Mouse (Mus musculus): ENCODE measurements around the gene Cdk5rap3. TPM values are rescaled to one million over a fixed set of nuclear protein-coding genes. Genes with fewer than 3 reads are reported as not detected.

The Cdk5rap3 gene
- polyA plus RNA-seq, 1 experiment from 2014 or later: 102 TPM

GRCm38 (mm10) chr11:96879359-96879758 is 36.9 kb downstream of the Cdk5rap3 start:
- Histone ChIP-seq H3K4me2 (no peak overlapping the region; the same call in 1 of the 2 replicates), H3K4me1 (peaks cover 58% of the 10 kb centered on the region), H3K4me3 (no peak overlapping the region), H3K9ac (peak overlapping the region; percentile 13; the same call in 1 of the 2 replicates), H3K9me3 (replicated peaks) (no peaks in the 10 kb centered on the region), H3K27me3 (no peaks in the 10 kb centered on the region), H3K36me3 (ENCODE audit: poor library complexity, severe bottlenecking) (no peaks in the 10 kb centered on the region), H3K27ac (peak overlapping the region; percentile 100)
- ATAC-seq: no peak
- WGBS: 6% methylated on average over 7 of the region's 7 CpGs

- Histone ChIP-seq H3K27ac (peak overlapping the region; percentile 100), H3K9me3 (replicated peaks) (no peaks in the 10 kb centered on the region), H3K4me1 (peaks cover 58% of the 10 kb centered on the region), H3K4me2 (no peak overlapping the region), H3K36me3 (ENCODE audit: poor library complexity, severe bottlenecking) (no peaks in the 10 kb centered on the region), H3K27me3 (no peaks in the 10 kb centered on the region), H3K9ac (no peak overlapping the region), H3K4me3 (no peak overlapping the region)
- ATAC-seq: no peak
- 38% methylated on average over 3 of the region's 3 CpGs for WGBS
Observed at GRCm38 (mm10) chr11:96878715-96879114, 37.6 kb downstream of the Cdk5rap3 start.

- 36% methylated on average over 4 of the region's 4 CpGs for WGBS
Observed at GRCm38 (mm10) chr11:96877071-96877470, 39.2 kb downstream of the Cdk5rap3 start.

DNA sequence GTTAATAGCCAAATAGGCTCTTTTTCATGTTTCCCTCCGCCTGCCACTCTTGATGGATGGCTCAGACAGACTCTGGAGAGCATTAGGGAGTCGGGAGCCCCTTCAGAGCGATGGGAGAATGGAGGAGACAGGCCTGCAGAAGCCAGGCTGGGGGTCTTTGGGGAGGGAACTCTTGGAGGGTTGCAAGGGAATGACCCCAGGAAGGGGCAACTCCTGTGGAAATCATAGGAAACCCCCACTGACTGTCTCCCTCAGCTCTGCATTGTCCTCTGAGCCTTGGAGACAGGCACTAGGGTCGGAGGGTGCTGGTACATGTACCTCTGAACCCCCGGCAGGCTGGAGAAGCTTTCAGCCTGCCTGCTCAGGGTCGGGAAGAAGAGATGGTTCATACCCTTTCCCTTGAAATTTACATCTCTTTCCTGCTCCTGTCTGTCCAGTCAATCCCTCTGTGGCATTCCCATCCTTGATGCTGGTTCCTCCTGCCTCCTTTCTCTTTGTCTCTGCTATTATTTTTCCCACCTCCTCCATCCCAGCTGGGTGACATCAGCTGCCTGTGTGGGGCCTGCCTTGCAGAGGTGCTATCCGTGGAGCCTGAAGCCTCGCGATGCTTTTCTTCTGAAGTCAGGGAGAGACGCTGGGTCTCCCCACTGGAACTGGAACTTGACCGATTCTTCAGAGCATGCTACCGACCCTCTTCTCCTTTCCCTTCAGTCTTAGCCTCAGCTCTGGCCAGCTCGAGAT is 39.8 kb downstream of the Cdk5rap3 start:
- no peaks in the 10 kb centered on the region for H3K27me3 ChIP-seq
- peak overlapping the region; percentile 16 for H3K4me3 ChIP-seq

More at GRCm38 (mm10) chr11:96877071-96877470, 39.2 kb downstream of the Cdk5rap3 start:
- H3K9ac ChIP-seq: peak overlapping the region; percentile 63
- peaks cover 75% of the 10 kb centered on the region for H3K4me1 ChIP-seq
- peak overlapping the region; percentile 100 for H3K27ac ChIP-seq
- H3K27me3 ChIP-seq: no peaks in the 10 kb centered on the region
- peak overlapping the region; percentile 58 for H3K4me2 ChIP-seq
- H3K4me3 ChIP-seq: no peak overlapping the region
- ATAC-seq: no peak
- H3K9me3 ChIP-seq (replicated peaks): no peaks in the 10 kb centered on the region
- no peaks in the 10 kb centered on the region for H3K36me3 ChIP-seq (ENCODE audit: poor library complexity, severe bottlenecking)

DNA sequence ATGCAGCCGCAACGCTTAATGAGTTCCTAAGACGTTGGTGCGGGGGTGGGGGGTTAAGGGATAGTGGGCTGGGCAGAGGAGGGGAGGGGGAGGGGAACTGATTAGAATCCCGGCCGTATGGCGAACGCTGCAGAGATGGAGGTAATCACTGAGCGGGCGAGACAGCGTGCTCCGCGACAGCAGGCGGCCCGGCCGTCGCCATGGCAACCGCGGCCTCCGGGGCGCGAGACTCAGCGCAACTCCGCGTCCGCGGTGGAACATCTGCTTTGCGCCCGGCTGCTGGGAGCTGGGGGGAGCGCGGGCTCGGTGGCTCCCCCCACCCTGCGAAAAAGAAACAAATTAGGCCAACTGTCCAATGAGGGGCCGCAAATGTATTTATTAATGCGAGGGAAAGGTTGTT is 40.6 kb downstream of the Cdk5rap3 start:
- H3K27ac ChIP-seq: peak overlapping the region; percentile 100
- under 1% methylated on average over 35 of the region's 35 CpGs for WGBS
- peak; percentile 89 for ATAC-seq
- peak overlapping the region; percentile 23 for H3K4me3 ChIP-seq
- no peaks in the 10 kb centered on the region for H3K36me3 ChIP-seq (ENCODE audit: poor library complexity, severe bottlenecking)
- peak overlapping the region; percentile 54; the same call in 1 of the 2 replicates for H3K9ac ChIP-seq
- peak overlapping the region; percentile 58 for H3K4me2 ChIP-seq
- no peaks in the 10 kb centered on the region for H3K27me3 ChIP-seq
- peaks cover 80% of the 10 kb centered on the region for H3K4me1 ChIP-seq
- no peaks in the 10 kb centered on the region for H3K9me3 ChIP-seq (replicated peaks)

More for the DNA sequence above, 39.8 kb downstream of the Cdk5rap3 start:
- Histone ChIP-seq H3K36me3 (ENCODE audit: poor library complexity, severe bottlenecking) (no peaks in the 10 kb centered on the region), H3K27ac (peak overlapping the region; percentile 100), H3K9me3 (replicated peaks) (no peaks in the 10 kb centered on the region), H3K4me2 (peak overlapping the region; percentile 58), H3K9ac (peak overlapping the region; percentile 63), H3K4me1 (peaks cover 78% of the 10 kb centered on the region)
- 2% methylated on average over 13 of the region's 13 CpGs for WGBS
- peak; percentile 82 for ATAC-seq

GRCm38 (mm10) chr11:96875270-96875669 is 41.0 kb downstream of the Cdk5rap3 start:
- no peak for ATAC-seq
- Histone ChIP-seq H3K36me3 (ENCODE audit: poor library complexity, severe bottlenecking) (no peaks in the 10 kb centered on the region), H3K27ac (peak overlapping the region; percentile 100), H3K4me2 (peak overlapping the region; percentile 58), H3K9me3 (replicated peaks) (no peaks in the 10 kb centered on the region), H3K27me3 (no peaks in the 10 kb centered on the region), H3K4me1 (peaks cover 79% of the 10 kb centered on the region), H3K9ac (peak overlapping the region; percentile 63), H3K4me3 (peak overlapping the region; percentile 23)
- WGBS: 6% methylated on average over 4 of the region's 4 CpGs

GRCm38 (mm10) chr11:96873601-96874140 is 42.6 kb downstream of the Cdk5rap3 start:
- peak overlapping the region; percentile 44 for H3K4me2 ChIP-seq
- WGBS: 4% methylated on average over 11 of the region's 11 CpGs

GRCm38 (mm10) chr11:96872441-96873379 is 43.6 kb downstream of the Cdk5rap3 start:
- H3K4me3 ChIP-seq: no peak overlapping the region; the same call in 1 of the 2 replicates
- under 1% methylated on average over 24 of the region's 24 CpGs for WGBS
- H3K36me3 ChIP-seq (ENCODE audit: poor library complexity, severe bottlenecking): no peaks in the 10 kb centered on the region
- peak; percentile 14 for ATAC-seq
- H3K27ac ChIP-seq: peak overlapping the region; percentile 100
- H3K4me2 ChIP-seq: peak overlapping the region; percentile 44
- H3K9me3 ChIP-seq (replicated peaks): no peaks in the 10 kb centered on the region
- peaks cover 57% of the 10 kb centered on the region for H3K4me1 ChIP-seq
- H3K27me3 ChIP-seq: no peaks in the 10 kb centered on the region
- peak overlapping the region; percentile 63 for H3K9ac ChIP-seq

More at GRCm38 (mm10) chr11:96873601-96874140, 42.6 kb downstream of the Cdk5rap3 start:
- no peak for ATAC-seq
- H3K27ac ChIP-seq: peak overlapping the region; percentile 100
- peaks cover 67% of the 10 kb centered on the region for H3K4me1 ChIP-seq
- H3K36me3 ChIP-seq (ENCODE audit: poor library complexity, severe bottlenecking): no peaks in the 10 kb centered on the region
- no peaks in the 10 kb centered on the region for H3K27me3 ChIP-seq
- no peak overlapping the region for H3K4me3 ChIP-seq
- no peaks in the 10 kb centered on the region for H3K9me3 ChIP-seq (replicated peaks)
- peak overlapping the region; percentile 63 for H3K9ac ChIP-seq

- H3K27ac ChIP-seq: no peak overlapping the region
- 10% methylated on average over 5 of the region's 5 CpGs for WGBS
Observed at GRCm38 (mm10) chr11:96867149-96867548, 49.1 kb downstream of the Cdk5rap3 start.

DNA sequence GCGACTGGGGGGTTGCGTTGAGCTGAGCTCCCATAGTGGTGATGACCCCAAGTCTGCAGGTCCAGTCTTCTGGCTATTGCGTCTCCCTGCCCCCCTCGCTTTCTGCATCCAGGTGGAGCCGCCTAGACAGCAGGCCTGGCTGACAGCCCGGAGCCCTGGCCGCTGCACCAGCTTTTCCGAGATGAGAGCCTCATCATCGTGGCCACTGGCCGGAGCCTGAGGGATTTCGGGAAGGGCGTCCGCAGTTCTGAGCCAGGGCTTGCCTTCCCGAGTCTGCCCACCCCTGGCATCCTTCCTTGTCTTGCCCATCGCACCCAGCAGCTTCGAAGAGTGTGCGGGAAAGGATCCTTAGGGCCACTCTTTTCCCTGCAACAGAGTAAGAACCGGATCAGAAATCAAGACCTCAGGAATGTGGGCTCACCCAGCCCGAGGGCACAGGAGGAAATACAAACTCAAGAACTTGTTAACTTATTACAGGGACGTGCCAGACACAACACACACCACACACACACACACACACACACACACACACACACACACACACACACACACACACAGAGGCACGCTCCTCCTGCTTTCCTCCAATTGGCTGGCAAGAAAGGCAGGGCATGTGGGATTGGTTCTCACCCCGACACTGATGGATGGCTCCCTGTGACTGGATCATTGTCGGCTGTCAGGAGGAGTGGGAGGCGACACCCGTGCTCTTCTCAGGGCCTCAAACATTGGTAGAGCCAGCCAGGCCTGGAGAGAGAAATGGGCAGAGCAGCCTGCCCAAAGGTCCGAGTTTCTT is 52.9 kb downstream of the Cdk5rap3 start:
- Histone ChIP-seq H3K36me3 (ENCODE audit: poor library complexity, severe bottlenecking) (no peaks in the 10 kb centered on the region), H3K27ac (peak overlapping the region; percentile 35), H3K9me3 (replicated peaks) (no peaks in the 10 kb centered on the region), H3K4me3 (no peak overlapping the region), H3K27me3 (0 out of 2 replicates have a peak, but pooled peaks cover 7% of the 10 kb centered on the region), H3K9ac (peak overlapping the region; percentile 55), H3K4me1 (peaks cover 42% of the 10 kb centered on the region), H3K4me2 (peak overlapping the region; percentile 28)
- peak; percentile 67 for ATAC-seq
- WGBS: 15% methylated on average over 24 of the region's 26 CpGs

More at GRCm38 (mm10) chr11:96867149-96867548, 49.1 kb downstream of the Cdk5rap3 start:
- peaks cover 32% of the 10 kb centered on the region for H3K4me1 ChIP-seq
- 0 out of 2 replicates have a peak, but pooled peaks cover 3% of the 10 kb centered on the region for H3K27me3 ChIP-seq
- no peaks in the 10 kb centered on the region for H3K36me3 ChIP-seq (ENCODE audit: poor library complexity, severe bottlenecking)
- no peaks in the 10 kb centered on the region for H3K9me3 ChIP-seq (replicated peaks)
- H3K4me3 ChIP-seq: no peak overlapping the region
- H3K9ac ChIP-seq: 0 out of 2 replicates have a peak overlapping the region, but pooled peaks have one; percentile 2
- ATAC-seq: peak; percentile 64
- H3K4me2 ChIP-seq: no peak overlapping the region

DNA sequence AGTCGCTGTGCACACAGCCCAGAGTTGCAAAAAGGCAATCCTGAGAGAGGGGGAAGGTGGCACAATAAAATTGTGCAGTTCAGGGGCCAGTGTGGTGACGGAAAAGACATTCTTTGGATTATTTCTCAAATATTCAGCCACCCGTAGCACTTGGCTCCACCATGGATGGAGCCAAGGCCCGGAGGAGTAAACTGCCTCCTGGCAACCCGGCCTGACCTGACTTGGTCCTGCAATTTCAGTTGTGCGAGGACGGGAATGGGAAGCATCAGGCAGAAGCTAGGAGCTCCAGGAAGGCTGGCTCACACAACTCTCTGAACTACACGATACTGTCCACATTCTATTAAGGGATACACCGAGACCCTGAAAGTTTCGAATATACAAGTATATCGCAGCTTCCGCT is 53.8 kb downstream of the Cdk5rap3 start:
- ATAC-seq: no peak
- Histone ChIP-seq H3K4me1 (peaks cover 41% of the 10 kb centered on the region), H3K9ac (no peak overlapping the region; the same call in 1 of the 2 replicates), H3K27me3 (0 out of 2 replicates have a peak, but pooled peaks cover 7% of the 10 kb centered on the region), H3K36me3 (ENCODE audit: poor library complexity, severe bottlenecking) (no peaks in the 10 kb centered on the region), H3K4me2 (peak overlapping the region; percentile 77), H3K4me3 (peak overlapping the region; percentile 43; the same call in 1 of the 2 replicates), H3K9me3 (replicated peaks) (no peaks in the 10 kb centered on the region), H3K27ac (peak overlapping the region; percentile 31; the same call in 1 of the 2 replicates)
- 55% methylated on average over 12 of the region's 12 CpGs for WGBS
